Mouse (Mus musculus) right cerebral cortex, postnatal 14 days (tissue): Measurements from ENCODE around the gene Rab13.
"Not testable (repeated sequence)": the region's sequence is repeated elsewhere in the genome, so short reads cannot be mapped to it uniquely, and the experiment has no call there.

Experiments used
- DNase-seq: peaks from one replicate; pipeline ENCODE4 v3.0.0; 2022

Rab13 gene

DNA sequence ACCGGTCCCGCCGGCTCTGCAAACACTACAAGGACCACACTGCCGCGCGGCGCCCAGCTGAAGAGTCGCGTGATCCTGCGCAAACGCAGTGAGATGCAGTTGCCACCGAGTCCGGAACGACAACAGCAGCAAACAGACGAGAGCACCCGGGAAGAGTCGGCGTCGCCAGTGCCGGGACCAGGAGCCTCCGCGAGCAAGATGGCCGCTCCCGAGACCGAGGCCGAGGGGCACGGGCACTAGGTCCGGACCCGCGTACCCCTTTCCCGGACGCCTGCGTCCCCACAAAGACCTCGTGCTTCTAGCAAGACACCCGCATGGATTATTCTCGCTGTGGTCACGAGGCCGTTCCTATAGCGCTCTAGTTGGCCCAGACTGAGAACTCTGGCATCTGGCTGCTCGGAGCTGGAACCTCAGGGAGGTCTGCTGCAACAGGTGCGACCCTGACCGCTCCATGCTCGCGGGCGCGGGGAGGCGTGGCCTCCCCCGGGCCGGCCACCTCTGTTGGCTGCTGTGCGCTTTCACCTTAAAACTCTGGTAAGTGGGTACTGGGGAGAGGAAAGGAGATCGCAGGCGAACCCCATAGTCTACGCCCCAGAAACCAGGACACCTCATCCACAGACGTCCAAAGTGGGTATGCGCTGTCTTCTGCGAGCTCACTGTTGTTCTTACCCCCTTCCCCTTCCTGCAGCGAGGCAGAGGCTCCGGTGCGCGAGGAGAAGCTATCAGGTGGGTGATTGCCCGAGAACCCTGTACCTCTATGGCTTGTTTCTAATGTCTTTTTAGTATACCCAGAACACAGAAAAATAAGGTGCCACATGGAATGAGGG lies 18.2 kb downstream of the Rab13 start, which contains the start of gene Jtb:
Jtb (plus strand) TSS at position 91 of the 827 bp plus-strand sequence.
- peak; percentile 94 for DNase-seq

DNA sequence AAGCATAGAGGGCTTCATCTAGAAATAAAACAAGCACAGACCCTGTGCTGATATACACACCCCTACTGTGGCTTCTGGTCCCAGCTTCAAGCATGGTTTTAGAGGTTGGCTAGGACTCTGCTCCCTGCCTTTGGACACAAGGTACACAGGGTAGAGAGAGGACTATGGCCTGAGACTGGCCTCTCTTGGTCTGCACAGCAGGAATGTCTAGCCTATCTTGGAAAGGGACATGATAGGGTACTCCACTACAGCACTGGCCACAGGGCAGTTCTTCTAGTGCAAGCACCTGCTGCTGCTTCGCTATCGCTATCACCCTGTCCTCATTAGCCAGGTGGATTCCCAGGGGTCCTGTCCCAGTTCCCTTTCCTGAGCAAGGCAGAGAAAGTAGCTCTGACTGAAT lies 27.8 kb downstream of the Rab13 start:
- no peak for DNase-seq

DNA sequence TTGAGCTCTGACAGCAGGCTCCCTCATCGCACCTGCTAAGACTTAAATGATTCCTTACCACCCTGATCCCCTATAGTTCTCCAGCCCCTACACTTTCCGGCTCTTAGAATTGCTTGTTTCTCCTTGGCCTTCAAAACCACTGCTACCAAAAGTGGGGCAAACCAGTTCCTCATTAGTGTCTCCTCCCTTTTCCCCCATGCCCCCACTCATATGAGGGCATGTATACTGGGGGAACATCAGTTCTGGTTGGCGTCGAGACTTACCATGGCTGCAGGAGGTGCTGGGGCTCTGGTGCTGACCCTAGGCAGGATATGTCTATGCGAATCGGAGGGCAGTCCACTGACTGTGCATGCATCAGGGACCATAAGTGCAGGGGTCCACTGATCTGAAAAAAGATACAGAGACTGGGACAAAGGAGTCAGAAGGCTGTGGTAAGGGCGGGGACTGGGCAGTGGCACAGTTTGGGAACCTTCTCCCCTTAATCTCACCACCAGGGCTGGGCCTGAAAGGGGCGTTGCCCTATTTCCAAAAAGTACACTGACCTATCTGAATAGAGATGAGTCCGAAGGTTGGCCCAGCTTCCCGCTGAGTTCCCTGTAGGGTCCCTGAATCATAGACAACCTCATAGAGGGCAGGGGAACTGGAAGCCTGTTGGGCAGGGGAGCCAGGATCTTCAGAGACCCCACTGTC lies 28.3 kb downstream of the Rab13 start:
- no peak for DNase-seq

DNA sequence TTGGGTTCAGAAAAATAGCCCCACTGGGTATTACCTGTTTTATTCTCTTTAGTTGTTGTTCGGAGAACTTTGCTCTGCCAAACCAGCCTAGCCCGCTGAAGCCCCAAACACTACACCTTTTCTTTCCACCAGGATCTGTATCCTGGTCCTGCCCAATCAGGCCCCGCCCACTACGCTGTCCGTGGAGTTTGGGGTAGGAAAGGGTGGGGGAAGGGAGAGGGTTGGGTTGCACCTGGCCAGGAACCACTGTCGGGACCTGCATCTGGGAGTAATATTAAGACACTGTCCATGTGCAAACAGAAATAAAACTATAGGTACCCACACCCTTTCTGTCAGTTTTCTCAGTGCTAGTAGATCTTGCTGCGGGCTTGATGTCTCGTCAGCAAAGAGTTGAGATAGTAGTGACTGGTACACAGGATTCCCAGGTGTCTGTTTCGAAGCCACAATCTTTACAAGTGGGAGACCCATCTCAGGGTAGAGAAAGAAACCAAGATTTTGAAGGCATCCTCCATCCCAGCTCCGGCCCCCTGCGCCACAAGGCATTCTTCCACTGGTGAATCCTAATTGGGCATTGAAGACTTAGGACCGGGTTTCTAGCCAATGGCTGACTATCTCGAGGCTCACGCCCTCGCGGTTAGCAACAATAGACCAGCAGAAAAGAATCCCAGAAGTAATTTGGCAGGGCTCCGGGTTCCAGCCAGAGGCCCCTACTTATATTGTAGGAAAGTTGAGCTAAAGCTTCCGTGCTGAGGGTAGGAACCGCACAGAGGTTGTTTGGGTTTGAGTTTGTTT lies 29.7 kb downstream of the Rab13 start, which contains the start of gene Creb3l4:
Creb3l4 (minus strand) TSS at position 529 of the 792 bp plus-strand sequence.
- no peak for DNase-seq

DNA sequence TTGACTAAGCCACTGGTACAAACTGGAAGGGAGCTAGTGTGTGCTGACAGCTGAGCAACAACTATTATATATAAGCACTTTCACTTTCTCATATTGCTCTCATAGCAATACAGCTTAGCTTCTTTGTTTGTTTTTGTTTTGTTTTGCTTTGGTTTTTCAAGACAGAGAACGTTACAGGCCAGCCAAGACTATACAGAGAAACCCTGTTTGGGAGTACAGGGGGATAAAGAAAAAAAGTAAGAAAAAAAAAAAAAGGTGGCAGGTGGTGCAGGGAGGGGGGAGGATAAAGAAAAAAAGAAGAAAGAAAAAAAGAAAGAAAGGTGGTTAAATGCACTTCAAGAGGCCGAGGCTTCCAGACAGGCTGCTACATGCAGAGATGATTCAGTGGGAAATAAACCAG lies 31.9 kb downstream of the Rab13 start:
- DNase-seq: no peak

DNA sequence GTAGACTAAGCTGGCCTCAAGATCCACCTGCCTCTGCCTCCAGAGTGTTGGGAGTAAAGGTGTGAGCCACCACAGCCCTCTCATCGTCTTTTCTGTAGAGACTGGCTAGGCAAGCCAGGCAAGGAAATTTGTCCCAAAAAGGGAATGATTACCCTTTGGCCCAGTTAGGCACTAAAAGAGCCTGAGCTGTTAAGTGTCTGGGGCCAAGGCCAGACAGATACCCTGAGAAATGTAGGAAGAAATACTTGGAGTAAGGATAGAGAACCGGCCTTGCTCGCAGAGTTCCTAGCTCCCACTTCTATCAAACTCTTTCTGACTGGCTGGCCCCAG lies 34.1 kb downstream of the Rab13 start:
- no peak for DNase-seq

DNA sequence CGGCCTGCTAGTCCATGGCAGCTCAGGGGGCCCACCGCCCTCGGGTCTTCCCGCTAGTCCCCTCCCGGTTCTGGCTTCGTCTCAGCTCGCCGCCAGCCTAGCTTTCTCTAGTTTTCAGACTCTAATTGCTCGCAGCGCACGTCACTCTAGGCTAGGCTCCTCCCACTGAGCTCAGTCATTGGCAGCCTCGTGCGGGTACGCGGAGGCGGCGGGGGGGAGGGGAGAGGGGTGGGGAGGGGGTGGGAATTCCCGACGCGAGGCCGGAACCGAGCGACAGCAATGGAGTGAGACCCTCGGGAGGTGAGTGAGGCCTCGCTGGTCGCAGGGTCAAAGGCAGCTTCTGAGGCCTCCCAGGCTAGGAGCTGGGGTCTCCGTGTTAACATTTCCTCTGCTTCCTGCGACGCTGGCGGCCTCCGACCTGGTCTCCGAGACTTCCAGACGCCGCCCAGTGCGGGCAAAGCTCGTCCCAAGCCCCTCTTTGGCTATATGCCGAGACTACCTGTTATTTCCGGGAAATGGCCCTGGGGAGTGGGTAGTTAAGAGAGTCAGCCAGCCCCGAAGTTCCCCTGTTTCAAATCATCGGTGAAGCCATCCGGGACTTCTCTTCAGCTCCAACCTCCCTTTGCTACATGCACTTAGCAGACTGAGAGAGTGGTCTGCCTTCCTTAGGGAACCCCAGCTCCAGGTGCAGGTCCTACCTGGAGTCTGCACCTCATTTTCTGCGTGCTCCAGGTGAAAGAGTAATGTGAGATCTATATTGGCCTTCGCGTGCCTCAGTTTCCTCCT lies 34.7 kb downstream of the Rab13 start, which contains the start of gene Slc39a1:
Slc39a1 (plus strand) TSS at position 213 of the 786 bp plus-strand sequence.
- DNase-seq: peak; percentile 87

DNA sequence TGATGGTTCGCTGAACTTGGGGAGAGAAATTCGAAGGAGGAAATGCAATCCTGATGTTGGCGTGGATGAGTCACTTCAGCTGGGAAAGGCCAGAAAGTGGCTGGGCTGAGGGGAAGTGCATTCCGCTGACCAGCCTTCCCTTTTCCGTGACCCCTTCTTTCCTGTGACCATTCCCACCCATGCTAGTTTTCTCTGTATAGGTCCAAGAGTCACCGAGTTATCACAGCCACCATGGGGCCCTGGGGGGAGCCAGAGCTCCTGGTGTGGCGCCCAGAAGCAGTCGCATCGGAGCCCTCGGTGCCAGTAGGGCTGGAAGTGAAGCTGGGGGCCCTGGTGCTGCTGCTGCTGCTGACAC lies 35.2 kb downstream of the Rab13 start:
- no peak for DNase-seq

DNA sequence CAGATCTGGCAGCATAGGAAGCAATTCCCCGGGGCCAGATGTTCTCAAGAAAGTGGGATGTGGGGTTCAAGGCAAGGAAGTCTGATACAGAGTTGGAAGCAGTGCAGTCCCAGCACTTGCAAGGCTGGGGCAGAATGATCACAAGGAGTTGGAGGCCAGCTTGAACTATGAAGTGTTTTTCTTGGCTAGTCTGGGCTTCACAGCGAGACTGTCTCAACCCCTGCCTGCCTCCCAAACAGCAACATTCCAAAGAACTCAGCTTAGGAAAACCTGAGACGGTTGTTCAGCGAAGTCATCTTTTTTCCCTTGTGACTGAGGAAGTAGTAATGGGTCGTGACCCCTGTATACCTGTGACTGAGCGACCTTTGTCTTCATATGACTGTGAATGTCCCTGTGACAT lies 37.3 kb downstream of the Rab13 start:
- no peak for DNase-seq

DNA sequence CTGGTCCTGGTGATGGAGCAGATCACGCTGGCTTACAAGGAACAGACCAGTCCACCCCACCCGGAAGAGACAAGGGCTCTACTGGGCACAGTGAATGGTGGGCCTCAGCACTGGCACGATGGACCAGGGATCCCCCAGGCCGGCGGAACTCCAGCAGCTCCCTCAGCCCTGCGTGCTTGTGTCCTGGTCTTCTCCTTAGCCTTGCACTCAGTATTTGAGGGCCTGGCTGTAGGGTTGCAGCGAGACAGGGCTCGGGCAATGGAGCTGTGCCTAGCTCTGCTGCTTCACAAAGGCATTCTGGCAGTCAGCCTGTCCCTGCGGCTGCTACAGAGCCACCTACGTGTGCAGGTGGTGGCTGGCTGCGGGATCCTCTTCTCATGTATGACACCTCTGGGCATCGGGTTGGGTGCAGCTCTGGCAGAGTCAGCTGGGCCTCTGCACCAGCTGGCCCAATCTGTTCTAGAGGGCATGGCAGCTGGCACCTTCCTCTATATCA lies 38.3 kb downstream of the Rab13 start:
- not testable (repeated sequence) for DNase-seq

DNA sequence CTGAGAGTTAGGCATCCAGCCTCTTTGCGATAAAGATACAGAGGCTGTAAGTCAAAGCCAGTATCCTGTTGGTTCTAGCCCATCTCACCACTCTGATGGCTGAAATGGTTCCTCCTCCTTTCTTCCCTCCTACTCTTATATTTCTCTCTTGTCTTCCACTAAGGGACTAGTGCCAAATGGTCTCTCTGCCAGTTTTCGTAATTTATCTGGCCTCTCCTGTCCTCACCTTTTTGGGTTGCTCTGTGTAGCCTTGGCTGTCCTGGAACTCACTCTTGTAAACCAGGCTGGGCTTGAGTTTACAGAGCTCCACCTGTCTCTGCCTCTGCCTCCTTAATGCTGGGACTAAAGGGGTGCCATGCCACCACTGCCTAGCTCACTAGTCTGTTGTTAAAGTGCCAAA lies 39.2 kb downstream of the Rab13 start:
- not testable (repeated sequence) for DNase-seq

DNA sequence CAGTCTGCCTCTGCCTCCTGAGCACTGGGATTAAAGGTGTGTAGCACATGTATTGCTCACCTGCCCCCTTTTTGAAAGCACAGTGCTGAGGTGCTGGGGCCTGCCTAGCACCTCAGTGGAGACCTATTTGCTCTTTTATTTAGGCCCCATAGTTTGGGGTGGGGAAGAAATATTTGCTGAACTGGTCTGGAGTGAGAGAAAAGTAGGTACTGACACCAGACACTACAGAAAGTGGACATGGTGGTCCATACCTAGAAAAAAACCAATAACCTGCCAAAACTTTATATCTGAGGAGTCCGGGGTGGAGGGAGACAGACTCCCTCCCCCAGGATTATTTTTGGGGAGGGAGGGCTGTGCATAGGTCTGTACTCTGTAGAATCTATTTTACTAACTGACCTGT lies 39.7 kb downstream of the Rab13 start:
- DNase-seq: not testable (repeated sequence)

DNA sequence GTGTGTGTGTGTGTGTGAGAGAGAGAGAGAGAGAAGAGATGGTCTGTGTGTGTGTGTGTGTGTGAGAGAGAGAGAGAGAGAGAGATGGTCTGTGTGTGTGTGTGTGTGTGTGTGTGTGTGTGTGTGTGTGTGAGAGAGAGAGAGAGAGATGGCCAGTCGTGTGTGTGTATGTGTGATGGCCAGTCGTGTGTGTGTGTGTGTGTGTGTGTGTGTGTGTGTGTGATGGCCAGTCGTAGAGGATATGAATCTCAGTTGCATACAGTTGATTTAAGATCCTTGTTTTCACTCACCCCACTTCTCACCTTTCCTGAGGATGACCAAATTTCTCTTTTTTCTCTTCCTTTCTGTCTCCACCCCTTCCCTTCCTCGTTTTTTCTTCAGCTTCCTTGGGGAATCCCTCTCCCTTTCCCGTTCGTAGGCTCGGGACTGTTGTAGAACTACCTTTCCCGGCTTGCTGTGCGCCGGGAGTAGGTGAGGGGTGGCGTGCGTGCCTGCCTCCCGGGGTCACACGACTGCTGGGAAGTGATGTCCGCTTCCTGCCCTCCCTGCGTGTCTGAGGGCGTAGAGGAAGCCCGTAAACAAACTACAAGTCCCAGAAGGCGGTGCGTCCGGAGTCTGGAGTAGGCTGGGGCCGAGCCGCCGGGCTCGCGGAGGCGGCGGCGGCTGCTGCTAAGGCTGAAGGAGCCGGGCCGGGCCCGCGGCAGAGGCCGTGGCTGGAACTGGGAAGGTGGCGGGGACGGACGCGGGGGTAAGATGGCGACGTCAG lies 40.3 kb downstream of the Rab13 start, which contains the start of gene Crtc2:
Crtc2 (plus strand) TSS at position 511 of the 766 bp plus-strand sequence.
- DNase-seq: peak; percentile 94

DNA sequence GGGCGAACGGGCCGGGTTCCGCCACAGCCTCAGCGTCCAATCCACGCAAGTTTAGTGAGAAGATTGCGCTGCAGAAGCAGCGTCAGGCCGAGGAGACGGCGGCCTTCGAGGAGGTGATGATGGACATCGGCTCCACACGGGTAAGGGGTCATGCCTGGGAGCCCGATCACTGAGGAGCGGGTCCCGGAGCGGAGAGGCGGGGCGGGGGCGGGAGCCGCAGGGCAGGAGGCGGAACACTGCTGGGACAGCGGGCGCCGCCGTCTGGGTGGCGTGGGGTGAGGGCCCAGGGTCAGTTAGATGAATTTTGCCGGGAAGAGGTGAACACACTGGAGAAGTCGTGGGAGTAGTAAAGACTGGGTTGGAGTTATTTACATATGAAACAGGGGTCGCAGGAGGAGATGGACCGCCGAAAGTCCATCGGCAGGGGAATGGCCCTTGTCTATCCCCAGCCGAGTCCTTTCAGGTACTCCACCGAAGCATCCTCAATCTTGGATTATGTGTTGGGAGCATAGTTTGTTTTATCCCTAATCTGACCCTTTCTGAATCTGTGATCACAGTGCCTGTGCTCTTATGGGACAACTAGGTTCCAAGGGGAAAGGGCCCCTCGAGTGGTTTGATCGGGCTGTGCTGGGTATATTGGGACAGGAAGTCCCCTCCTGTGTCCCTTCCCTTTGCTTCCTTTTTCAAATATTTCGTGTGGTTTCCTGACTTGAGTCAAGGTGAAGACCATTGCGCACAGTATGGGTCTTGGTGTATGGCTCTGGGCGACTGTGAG lies 41.1 kb downstream of the Rab13 start:
- no peak for DNase-seq

DNA sequence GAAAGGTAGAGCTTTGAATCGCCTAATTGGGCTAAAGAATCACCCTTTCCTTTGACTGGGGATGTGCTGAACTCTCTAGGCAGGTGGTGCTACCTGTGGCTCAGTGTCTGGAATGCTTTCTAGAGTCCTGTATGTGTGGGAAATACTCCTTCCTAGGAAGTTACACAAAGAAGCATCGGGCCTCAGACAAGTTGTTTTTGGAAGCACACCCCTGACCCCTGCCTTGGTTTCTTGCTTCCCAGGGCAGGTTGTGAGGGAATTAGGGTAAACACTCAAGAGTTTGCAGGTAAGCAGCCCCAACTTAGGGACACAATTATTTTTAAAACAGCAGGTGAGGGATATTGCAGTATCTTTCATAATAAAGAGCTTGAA lies 41.7 kb downstream of the Rab13 start:
- no peak for DNase-seq

DNA sequence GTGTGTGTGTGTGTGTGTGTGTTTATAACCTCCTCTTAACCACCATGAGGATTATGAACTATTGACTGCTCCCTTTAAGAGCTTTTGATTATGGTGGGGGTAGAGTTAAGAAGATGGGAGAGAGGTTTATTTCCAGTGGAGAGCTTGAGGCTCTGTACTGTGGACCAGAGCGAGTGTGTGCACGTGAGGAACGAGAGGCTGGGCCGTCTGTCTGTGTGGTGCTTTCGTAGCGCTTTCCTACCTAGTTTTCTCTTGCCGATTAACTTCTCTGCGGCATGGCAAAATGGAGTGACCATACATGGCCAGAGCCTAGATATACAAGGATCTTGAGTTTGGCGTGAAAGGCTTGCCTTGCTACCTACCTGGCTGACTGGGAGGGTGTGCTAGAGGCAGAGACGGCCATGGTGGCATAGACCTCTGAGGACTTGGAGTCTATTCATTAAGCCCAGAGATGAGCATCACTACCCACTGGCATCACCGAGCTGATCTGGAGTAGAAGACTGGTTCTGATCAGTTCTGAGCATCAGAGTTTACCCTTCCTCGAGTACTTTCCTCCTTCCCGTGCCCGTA lies 42.4 kb downstream of the Rab13 start:
- DNase-seq: no peak

DNA sequence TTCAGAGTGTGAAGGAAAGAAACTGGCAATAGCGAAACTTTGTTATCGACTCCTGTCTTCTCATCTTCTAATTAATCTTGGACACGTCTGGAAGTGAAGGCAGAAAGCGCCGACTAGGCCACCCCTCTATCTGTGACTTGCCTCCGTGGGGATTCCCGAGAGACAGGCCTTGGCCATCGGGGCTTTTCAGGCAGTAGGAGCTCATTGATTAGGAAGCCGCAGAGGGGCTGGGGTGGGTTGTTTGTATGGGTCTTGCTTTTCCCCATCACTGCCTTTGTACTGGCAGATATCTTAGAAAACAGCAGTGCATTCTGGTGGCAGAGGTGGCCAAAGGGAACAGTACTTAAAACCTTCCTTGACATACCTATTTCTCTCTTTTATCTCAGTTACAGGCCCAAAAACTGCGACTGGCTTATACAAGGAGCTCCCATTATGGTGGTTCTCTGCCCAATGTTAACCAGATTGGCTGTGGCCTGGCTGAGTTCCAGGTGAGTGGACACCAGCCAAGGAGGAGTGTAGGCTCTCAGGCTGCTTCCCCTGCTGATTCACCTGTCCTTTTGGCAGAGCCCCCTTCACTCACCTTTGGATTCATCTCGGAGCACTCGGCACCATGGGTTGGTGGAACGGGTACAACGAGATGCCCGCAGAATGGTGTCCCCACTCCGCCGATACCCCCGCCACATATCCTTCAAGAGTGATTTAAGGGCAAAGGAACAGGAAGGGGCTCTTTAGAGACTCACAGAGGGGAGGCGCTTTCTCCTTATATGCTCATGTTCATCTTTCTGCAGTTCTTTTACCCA lies 43.4 kb downstream of the Rab13 start:
- DNase-seq: no peak

DNA sequence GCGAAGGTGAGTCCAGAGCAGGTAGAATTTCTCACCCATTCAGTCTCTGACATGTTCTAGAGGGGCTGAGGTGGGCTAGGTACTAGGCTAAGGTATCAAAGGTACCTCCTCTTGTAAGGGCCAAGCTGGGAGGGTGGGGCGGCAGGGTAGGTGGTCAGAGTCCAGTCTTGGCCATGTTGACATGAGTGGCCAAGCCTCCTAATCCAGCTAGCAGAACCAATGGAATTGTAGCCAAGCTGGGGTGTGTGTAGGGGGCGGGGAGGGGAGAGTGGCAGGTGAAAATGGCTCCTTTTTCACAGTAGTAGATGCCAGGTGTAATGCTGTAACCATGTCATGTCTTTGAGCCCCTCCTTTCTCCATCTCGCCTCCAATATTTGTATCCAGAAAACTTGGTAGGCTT lies 45.0 kb downstream of the Rab13 start:
- DNase-seq: no peak

DNA sequence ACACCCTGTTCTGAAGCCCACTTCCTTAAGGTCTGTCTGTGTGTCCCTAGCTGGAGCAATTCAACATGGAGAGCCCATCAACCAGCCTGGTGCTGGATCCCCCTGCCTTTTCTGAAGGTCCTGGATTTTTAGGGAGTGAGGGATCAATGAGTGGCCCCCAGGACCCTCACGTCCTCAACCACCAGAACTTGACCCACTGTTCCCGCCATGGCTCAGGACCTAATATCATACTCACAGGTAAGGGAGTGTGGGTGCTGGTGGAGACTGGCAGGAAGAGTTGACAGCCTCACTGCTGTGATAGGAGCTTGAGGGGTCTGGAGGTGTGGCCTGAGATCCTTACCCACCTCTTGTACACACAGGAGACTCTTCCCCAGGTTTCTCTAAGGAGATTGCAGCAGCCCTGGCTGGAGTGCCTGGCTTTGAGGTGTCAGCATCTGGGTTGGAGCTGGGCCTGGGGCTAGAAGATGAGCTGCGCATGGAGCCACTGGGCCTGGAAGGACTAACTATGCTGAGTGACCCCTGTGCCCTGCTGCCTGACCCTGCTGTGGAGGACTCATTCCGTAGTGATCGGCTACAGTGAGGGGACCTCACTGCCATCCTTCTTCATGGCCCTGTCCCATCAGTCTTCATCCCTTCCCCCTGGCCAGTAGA lies 49.8 kb downstream of the Rab13 start:
- DNase-seq: no peak
